Mouse (Mus musculus) neural tube, embryonic 11.5 days (tissue): ENCODE data around the gene Hint1. TPM values are rescaled to one million over a fixed set of nuclear protein-coding genes. Genes with fewer than 3 reads are reported as not detected.

Experiments used
- ATAC-seq: fragments of 200-750 bp; cut with Nextera tagmentation; 2 replicates; pipeline ENCODE4 v1.8.0; 2017; ENCODE audit warnings: moderate number of reproducible peaks, mild to moderate bottlenecking, moderate TSS enrichment, moderate library complexity; ENCODE audit not compliant: insufficient read depth, low FRiP score, low TSS enrichment
- DNase-seq: peaks from one replicate; pipeline ENCODE4 v3.0.0-alpha.2; 2015; ENCODE audit warnings: low spot score
- H3K27ac ChIP-seq: fragments of 300-500 bp; sonication (generic); 2 replicates; pipeline ENCODE4 v1.5.1; 2014; ENCODE audit warnings: low read depth, mild to moderate bottlenecking, low read length
- H3K27me3 ChIP-seq: fragments of 300-500 bp; sonication (generic); 2 replicates; pipeline ENCODE4 v1.6.1; 2014; ENCODE audit warnings: mild to moderate bottlenecking, low read length, mixed read lengths; ENCODE audit not compliant: control insufficient read depth, insufficient read depth
- H3K36me3 ChIP-seq: fragments of 300-500 bp; sonication (generic); 2 replicates; pipeline ENCODE4 v1.6.1; 2014; ENCODE audit warnings: mild to moderate bottlenecking, low read length, moderate library complexity, mixed read lengths; ENCODE audit not compliant: control insufficient read depth, insufficient read depth
- H3K4me1 ChIP-seq: fragments of 300-500 bp; sonication (generic); 2 replicates; pipeline ENCODE4 v1.6.1; 2014; ENCODE audit warnings: low read length, mixed read lengths; ENCODE audit not compliant: control insufficient read depth, insufficient read depth
- H3K4me2 ChIP-seq: fragments of 300-500 bp; sonication (generic); 2 replicates; pipeline ENCODE4 v1.6.1; 2014; ENCODE audit warnings: low read depth, mild to moderate bottlenecking, moderate library complexity
- H3K4me3 ChIP-seq: fragments of 300-500 bp; sonication (generic); 2 replicates; pipeline ENCODE4 v1.5.1; 2014; ENCODE audit warnings: low read depth, low read length
- H3K9ac ChIP-seq: fragments of 300-500 bp; sonication (generic); 2 replicates; pipeline ENCODE4 v1.6.1; 2014; ENCODE audit warnings: mild to moderate bottlenecking, low read length
- H3K9me3 ChIP-seq: fragments of 300-500 bp; sonication (generic); 2 replicates; pipeline ENCODE4 v1.6.1; 2016; ENCODE audit warnings: low read length; ENCODE audit not compliant: control insufficient read depth
- WGBS: fragments of 180-500 bp; shearing (Covaris S2); extraction: QIAGEN DNeasy Blood & Tissue Kit; methylation state at CpG from one replicate; pipeline ENCODE4 v1.1.7; 2014; 5-methylcytosine and 5-hydroxymethylcytosine counted together
- polyA plus RNA-seq: library from polyadenylated mRNA; unstranded; fragments of >200 nt; fragmentation: Nextera tagmentation; extraction: Ambion mirVana; gene quantifications from 2 replicates; pipeline ENCODE4 v1.2.1, GENCODE M21; 2014

Hint1 gene
- polyA plus RNA-seq, 1 experiment from 2014 or later: 565 TPM

DNA sequence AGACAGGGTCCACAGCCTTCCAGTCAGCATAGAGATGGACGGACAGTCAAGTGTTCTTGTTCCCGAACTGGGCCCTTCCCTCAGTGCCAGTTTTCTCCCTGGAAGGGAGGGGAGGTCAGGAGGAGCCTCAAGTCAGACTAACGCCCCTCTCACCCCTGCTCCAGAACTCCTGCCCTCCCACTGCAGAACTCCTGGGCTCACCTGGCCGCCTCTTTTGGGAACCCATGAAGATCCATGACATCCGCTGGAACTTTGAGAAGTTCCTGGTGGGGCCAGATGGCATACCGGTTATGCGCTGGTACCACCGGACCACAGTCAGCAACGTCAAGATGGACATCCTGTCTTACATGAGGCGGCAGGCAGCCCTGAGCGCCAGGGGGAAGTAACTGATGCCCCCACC lies 43.1 kb downstream of the Hint1 start:
- Histone ChIP-seq H3K27me3 (no peaks in the 10 kb centered on the region), H3K27ac (no peak overlapping the region), H3K36me3 (no peaks in the 10 kb centered on the region), H3K4me2 (no peak overlapping the region), H3K9ac (no peak overlapping the region), H3K4me3 (no peak overlapping the region), H3K9me3 (no peaks in the 10 kb centered on the region), H3K4me1 (peaks cover 2% of the 10 kb centered on the region; the same call in 1 of the 2 replicates)
- no peak for DNase-seq
- no peak for ATAC-seq
- WGBS: 96% methylated on average over 11 of the region's 11 CpGs

DNA sequence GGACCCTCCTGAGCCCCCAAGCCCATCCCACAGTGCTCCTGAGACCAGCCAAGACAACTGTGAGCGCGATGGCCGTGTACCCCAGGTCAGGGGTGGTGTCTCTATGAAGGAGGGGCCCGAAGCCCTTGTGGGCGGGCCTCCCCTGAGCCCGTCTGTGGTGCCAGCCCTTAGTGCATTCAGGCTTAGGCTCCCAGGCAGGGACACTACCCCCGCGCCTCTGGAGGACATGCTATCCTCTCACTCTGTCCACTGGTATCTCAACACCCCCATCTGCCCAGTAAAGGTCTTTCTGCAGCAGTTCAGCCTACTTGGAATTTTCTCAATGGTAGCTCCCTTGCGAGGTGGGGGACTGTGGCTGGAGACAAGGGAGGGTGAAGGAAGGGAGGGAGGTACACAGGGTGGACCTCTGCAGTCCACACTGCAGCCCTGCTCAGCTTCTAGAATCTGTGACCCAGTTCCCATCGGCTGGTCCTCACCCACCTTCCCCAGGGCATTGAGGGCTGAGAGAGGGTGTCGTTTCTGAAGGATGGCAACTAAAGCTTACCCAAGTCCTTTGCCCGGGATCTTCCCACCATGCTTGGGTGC lies 44.0 kb downstream of the Hint1 start:
- Histone ChIP-seq H3K27ac (no peak overlapping the region), H3K9ac (no peak overlapping the region), H3K4me2 (no peak overlapping the region), H3K4me3 (no peak overlapping the region), H3K27me3 (no peaks in the 10 kb centered on the region), H3K4me1 (no peaks in the 10 kb centered on the region), H3K36me3 (no peaks in the 10 kb centered on the region), H3K9me3 (no peaks in the 10 kb centered on the region)
- 89% methylated on average over 12 of the region's 12 CpGs for WGBS
- ATAC-seq: no peak
- no peak for DNase-seq

- H3K27ac ChIP-seq: no peak overlapping the region
- no peak overlapping the region for H3K4me3 ChIP-seq
- DNase-seq (no peak), ATAC-seq (no peak)
- no peaks in the 10 kb centered on the region for H3K36me3 ChIP-seq
- H3K4me2 ChIP-seq: no peak overlapping the region
- WGBS: 92% methylated on average over 3 of the region's 3 CpGs
- H3K4me1 ChIP-seq: no peaks in the 10 kb centered on the region
- no peaks in the 10 kb centered on the region for H3K9me3 ChIP-seq
- no peak overlapping the region for H3K9ac ChIP-seq
- H3K27me3 ChIP-seq: no peaks in the 10 kb centered on the region
Observed at GRCm38 (mm10) chr11:54911201-54911600, 45.0 kb downstream of the Hint1 start.

DNA sequence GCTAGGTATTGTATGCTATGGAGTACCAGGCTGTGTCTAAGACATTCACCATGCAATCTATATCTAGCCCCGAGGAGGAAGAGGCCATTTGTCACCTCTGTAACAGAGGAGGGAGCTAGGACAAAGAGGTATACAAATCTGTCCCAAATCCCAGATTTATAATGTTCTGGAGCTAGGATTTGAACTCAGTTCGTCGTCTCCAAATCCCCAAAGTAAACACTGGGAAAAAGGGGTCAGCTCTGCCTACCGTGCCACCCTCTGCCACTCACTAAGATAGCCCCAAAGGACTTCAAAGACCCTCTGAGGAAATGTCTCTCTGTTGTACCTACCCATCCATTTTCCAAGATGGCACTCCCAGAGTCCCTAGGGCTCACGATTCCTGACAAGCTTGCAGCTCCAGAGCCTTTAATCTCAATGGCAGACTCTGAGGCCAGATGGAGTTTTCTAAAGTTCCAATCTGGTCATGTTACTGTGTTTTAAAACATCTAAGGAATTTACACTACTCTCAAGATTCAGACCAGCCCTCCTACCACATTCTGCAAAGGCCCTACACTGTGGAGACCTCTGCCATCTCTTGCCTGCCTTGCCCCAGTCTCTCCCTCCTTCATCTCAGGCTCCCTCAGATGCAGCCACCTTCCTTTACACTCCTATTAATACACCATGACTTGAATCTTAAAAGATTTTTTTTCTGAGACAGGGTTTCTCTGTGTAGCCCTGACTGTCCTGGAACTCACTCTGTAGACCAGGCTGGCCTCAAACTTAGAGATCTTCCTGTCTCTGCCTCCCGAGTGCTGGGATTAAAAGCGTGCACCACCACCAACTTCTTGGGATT lies 45.7 kb downstream of the Hint1 start:
- ATAC-seq: no peak
- Histone ChIP-seq H3K27me3 (no peaks in the 10 kb centered on the region), H3K36me3 (peaks cover 2% of the 10 kb centered on the region; the same call in 1 of the 2 replicates)

GRCm38 (mm10) chr11:54912503-54913316 lies 46.5 kb downstream of the Hint1 start:
- ATAC-seq (no peak), DNase-seq (no peak)
- no peak overlapping the region for H3K9ac ChIP-seq
- H3K4me1 ChIP-seq: no peaks in the 10 kb centered on the region
- 92% methylated on average over 9 of the region's 9 CpGs for WGBS
- H3K27me3 ChIP-seq: no peaks in the 10 kb centered on the region
- H3K36me3 ChIP-seq: peaks cover 3% of the 10 kb centered on the region; the same call in 1 of the 2 replicates
- no peak overlapping the region for H3K27ac ChIP-seq
- no peak overlapping the region for H3K4me3 ChIP-seq
- H3K9me3 ChIP-seq: no peaks in the 10 kb centered on the region
- H3K4me2 ChIP-seq: no peak overlapping the region

More for the DNA sequence above, 45.7 kb downstream of the Hint1 start:
- no peak for DNase-seq
- Histone ChIP-seq H3K27ac (no peak overlapping the region), H3K4me1 (no peaks in the 10 kb centered on the region), H3K4me3 (no peak overlapping the region), H3K4me2 (no peak overlapping the region), H3K9ac (no peak overlapping the region), H3K9me3 (no peaks in the 10 kb centered on the region)
- WGBS: 89% methylated on average over 7 of the region's 7 CpGs

GRCm38 (mm10) chr11:54913841-54914240 lies 47.7 kb downstream of the Hint1 start:
- DNase-seq: no peak
- peaks cover 4% of the 10 kb centered on the region; the same call in 1 of the 2 replicates for H3K36me3 ChIP-seq
- H3K27ac ChIP-seq: no peak overlapping the region
- H3K9ac ChIP-seq: no peak overlapping the region
- H3K4me2 ChIP-seq: no peak overlapping the region
- ATAC-seq: no peak
- no peaks in the 10 kb centered on the region for H3K9me3 ChIP-seq
- H3K4me3 ChIP-seq: no peak overlapping the region
- WGBS: 94% methylated on average over 5 of the region's 5 CpGs
- no peaks in the 10 kb centered on the region for H3K27me3 ChIP-seq
- H3K4me1 ChIP-seq: no peaks in the 10 kb centered on the region

DNA sequence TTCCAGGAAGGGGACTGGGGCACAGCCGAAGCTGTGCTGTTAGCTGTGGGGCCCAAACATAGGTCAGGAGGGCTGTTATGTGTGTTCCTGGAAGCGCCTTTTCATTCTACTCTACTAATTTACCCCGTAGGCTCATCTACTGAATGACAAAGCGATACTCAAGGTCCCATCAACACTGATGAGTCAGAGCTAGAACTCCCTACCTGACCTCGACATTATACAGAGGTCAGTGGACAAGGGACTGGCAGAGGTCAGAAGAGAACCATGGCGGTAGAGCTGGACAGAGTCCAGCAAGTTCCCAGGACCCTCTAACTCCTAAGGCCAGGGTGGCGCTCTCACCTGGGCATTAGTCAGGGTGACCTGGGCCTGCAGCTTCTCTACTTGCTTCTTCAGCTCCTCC lies 51.3 kb downstream of the Hint1 start:
- no peak for ATAC-seq
- no peak overlapping the region for H3K4me2 ChIP-seq
- H3K9ac ChIP-seq: no peak overlapping the region
- H3K36me3 ChIP-seq: peaks cover 4% of the 10 kb centered on the region; the same call in 1 of the 2 replicates
- no peak overlapping the region for H3K4me3 ChIP-seq
- 90% methylated on average over 7 of the region's 7 CpGs for WGBS
- H3K9me3 ChIP-seq: no peaks in the 10 kb centered on the region
- H3K27ac ChIP-seq: no peak overlapping the region
- H3K4me1 ChIP-seq: no peaks in the 10 kb centered on the region
- no peak for DNase-seq
- no peaks in the 10 kb centered on the region for H3K27me3 ChIP-seq

DNA sequence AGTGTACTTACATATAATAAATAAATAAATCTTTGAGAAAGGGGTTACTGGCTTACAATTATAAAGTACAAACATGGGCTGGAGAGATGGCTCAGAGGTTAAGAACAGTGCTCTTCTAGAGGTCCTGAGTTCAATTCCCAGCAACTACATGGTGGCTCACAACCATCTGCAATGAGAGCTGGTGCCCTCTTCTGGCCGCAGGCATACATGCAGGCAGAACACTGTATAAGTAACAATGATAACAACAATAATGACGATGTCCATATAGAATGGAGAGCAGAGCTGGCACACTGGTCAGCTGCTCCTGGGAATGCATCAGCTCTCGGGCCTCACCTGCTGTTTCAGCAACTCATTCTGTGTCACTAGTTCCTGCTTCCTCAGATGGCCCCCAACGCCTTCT lies 52.1 kb downstream of the Hint1 start:
- DNase-seq (no peak), ATAC-seq (no peak)
- Histone ChIP-seq H3K9ac (no peak overlapping the region), H3K27ac (no peak overlapping the region), H3K27me3 (no peaks in the 10 kb centered on the region), H3K4me1 (no peaks in the 10 kb centered on the region), H3K4me2 (no peak overlapping the region), H3K9me3 (no peaks in the 10 kb centered on the region), H3K4me3 (no peak overlapping the region), H3K36me3 (peaks cover 4% of the 10 kb centered on the region; the same call in 1 of the 2 replicates)
- WGBS: 92% methylated on average over 4 of the region's 4 CpGs
